Mouse (Mus musculus) intestine, embryonic 16.5 days (tissue): ENCODE measurements around the gene Mib2. TPM values are rescaled to one million over a fixed set of nuclear protein-coding genes. Genes with fewer than 3 reads are reported as not detected.

Experiments
- polyA plus RNA-seq: library from polyadenylated mRNA; unstranded; fragments of >200 nt; fragmentation: Nextera tagmentation; extraction: Ambion mirVana; gene quantifications from 2 replicates; pipeline ENCODE4 v1.2.1, GENCODE M21; 2015

Gene Mib2
- polyA plus RNA-seq, 1 experiment from 2014 or later = 18.6 TPM

Other genes with a start within 250 kb of the Mib2 start
- 4.3 and 7.3 TPM in 2 replicates for gene Tmem52, start 200.1 kb downstream of the Mib2 start, polyA plus RNA-seq
- gene Gnb1, start 177.8 kb downstream of the Mib2 start, polyA plus RNA-seq = 300 and 376 TPM in 2 replicates
- gene Nadk, start 106.8 kb downstream of the Mib2 start, polyA plus RNA-seq = 97.3 and 98.2 TPM in 2 replicates
- gene Slc35e2, start 67.8 kb downstream of the Mib2 start, polyA plus RNA-seq = 6.2 and 7.1 TPM in 2 replicates
- 48.4 and 49.8 TPM in 2 replicates for gene Cdk11b, start 44.3 kb downstream of the Mib2 start, polyA plus RNA-seq
- not detected in 2 replicates for gene Gm10563, start 23.8 kb downstream of the Mib2 start, polyA plus RNA-seq
- gene Mmp23, start 15.8 kb downstream of the Mib2 start, polyA plus RNA-seq = 39.6 and 41.3 TPM in 2 replicates
- 1.9 and 2.0 TPM in 2 replicates for gene Fndc10, start 25.1 kb upstream of the Mib2 start, polyA plus RNA-seq
- 155 and 163 TPM in 2 replicates for gene Ssu72, start 35.6 kb upstream of the Mib2 start, polyA plus RNA-seq
- gene Tmem240, start 65.6 kb upstream of the Mib2 start, polyA plus RNA-seq = 0.16 and 0.23 TPM in 2 replicates
- gene Atad3a, start 91.9 kb upstream of the Mib2 start, polyA plus RNA-seq = 142 and 150 TPM in 2 replicates
- gene Vwa1, start 105.5 kb upstream of the Mib2 start, polyA plus RNA-seq = 18.9 TPM in 2 replicates
- 0.89 and 1.1 TPM in 2 replicates for gene Tmem88b, start 116.7 kb upstream of the Mib2 start, polyA plus RNA-seq
- not detected in 2 replicates for gene Ankrd65, start 121.2 kb upstream of the Mib2 start, polyA plus RNA-seq
- 210 and 226 TPM in 2 replicates for gene Mrpl20, start 133.7 kb upstream of the Mib2 start, polyA plus RNA-seq
- 130 and 131 TPM in 2 replicates for gene Ccnl2, start 143.3 kb upstream of the Mib2 start, polyA plus RNA-seq
- gene Aurkaip1, start 162.1 kb upstream of the Mib2 start, polyA plus RNA-seq = 180 and 196 TPM in 2 replicates
- 76.3 and 80.5 TPM in 2 replicates for gene Mxra8, start 170.5 kb upstream of the Mib2 start, polyA plus RNA-seq
- gene Dvl1, start 178.2 kb upstream of the Mib2 start, polyA plus RNA-seq = 3.7 and 4.7 TPM in 2 replicates
- gene Tas1r3, start 194.2 kb upstream of the Mib2 start, polyA plus RNA-seq = 0.28 and 0.32 TPM in 2 replicates
- 23.6 and 24.9 TPM in 2 replicates for gene Cptp, start 200.2 kb upstream of the Mib2 start, polyA plus RNA-seq
- 60.0 and 67.1 TPM in 2 replicates for gene Ints11, start 200.3 kb upstream of the Mib2 start, polyA plus RNA-seq
- 49.4 and 58.6 TPM in 2 replicates for gene Pusl1, start 222.6 kb upstream of the Mib2 start, polyA plus RNA-seq
- gene Acap3, start 222.6 kb upstream of the Mib2 start, polyA plus RNA-seq = 9.8 and 10.8 TPM in 2 replicates